Mouse (Mus musculus): ENCODE data around the gene Hspb7.

GRCm38 (mm10) chr4:141429381-141429780 lies 8.8 kb downstream of the Hspb7 start:
- TF ChIP-seq CTCF (IDR thresholded peaks at IDR 0.05; ENCODE audit: low read depth, low read length) (no peak), POLR2A (IDR thresholded peaks at IDR 0.05; ENCODE audit: extremely low read depth, insufficient read depth, low read length) (no peak)
